Mouse (Mus musculus) heart, embryonic 10.5 days (tissue): Measurements from ENCODE around the gene Gm43552. TPM values are rescaled to one million over a fixed set of nuclear protein-coding genes. Genes with fewer than 3 reads are reported as not detected.

Source experiments
- DNase-seq: peaks from one replicate; pipeline ENCODE4 v3.0.0-alpha.2; 2017; ENCODE audit warnings: low spot score
- H3K27ac ChIP-seq: fragments of 300-500 bp; sonication (generic); 2 replicates; pipeline ENCODE4 v1.5.1; 2016; ENCODE audit warnings: mild to moderate bottlenecking
- H3K27me3 ChIP-seq: fragments of 300-500 bp; sonication (generic); 2 replicates; pipeline ENCODE4 v1.6.1; 2016; ENCODE audit warnings: mild to moderate bottlenecking; ENCODE audit not compliant: poor library complexity, insufficient read depth, severe bottlenecking
- H3K36me3 ChIP-seq: fragments of 300-500 bp; sonication (generic); 2 replicates; pipeline ENCODE4 v1.6.1; 2016; ENCODE audit warnings: mild to moderate bottlenecking, moderate library complexity
- H3K4me1 ChIP-seq: fragments of 300-500 bp; sonication (generic); 2 replicates; pipeline ENCODE4 v1.6.1; 2016; ENCODE audit warnings: mild to moderate bottlenecking
- H3K4me3 ChIP-seq: fragments of 300-500 bp; sonication (generic); 2 replicates; pipeline ENCODE4 v1.5.1; 2016; ENCODE audit warnings: mild to moderate bottlenecking, moderate library complexity
- H3K9me3 ChIP-seq: fragments of 300-500 bp; sonication (generic); 2 replicates; pipeline ENCODE4 v1.6.1; 2016; ENCODE audit warnings: mild to moderate bottlenecking, moderate library complexity
- WGBS: fragments of 180-500 bp; shearing (Covaris S2); methylation state at CpG from one replicate; pipeline ENCODE4 v1.1.7; 2016; 5-methylcytosine and 5-hydroxymethylcytosine counted together
- polyA plus RNA-seq: library from polyadenylated mRNA; unstranded; fragments of >200 nt; fragmentation: Nextera tagmentation; extraction: Ambion mirVana; gene quantifications from 2 replicates; pipeline ENCODE4 v1.2.1, GENCODE M21; 2016

Gm43552 gene
- polyA plus RNA-seq, 1 experiment from 2014 or later: not detected

DNA sequence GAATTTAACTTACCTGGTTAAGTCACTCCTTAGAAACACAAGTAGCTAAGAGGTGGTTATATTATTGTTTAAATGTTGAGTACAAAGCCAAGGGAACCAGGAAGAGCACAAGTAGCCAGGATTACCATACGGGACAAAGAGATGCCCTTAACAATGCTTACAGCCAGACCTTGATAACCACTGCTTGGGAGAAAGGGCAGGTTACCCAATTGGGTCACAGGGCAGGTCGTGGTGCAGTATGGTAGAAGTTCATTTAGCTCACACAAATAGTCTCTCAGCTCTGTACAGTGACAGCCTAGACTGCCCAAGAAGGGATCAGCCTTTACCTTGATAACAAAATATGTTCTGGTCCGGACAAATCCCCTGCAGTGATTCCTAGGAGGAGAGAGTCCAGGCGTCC lies 43.7 kb downstream of the Gm43552 start:
- WGBS: 74% methylated on average over 4 of the region's 4 CpGs
- H3K27me3 ChIP-seq: no peaks in the 10 kb centered on the region
- no peak for DNase-seq
- H3K4me3 ChIP-seq: no peak overlapping the region
- H3K36me3 ChIP-seq: peaks cover 36% of the 10 kb centered on the region
- no peak overlapping the region for H3K27ac ChIP-seq
- H3K4me1 ChIP-seq: peaks cover 14% of the 10 kb centered on the region
- no peaks in the 10 kb centered on the region for H3K9me3 ChIP-seq

DNA sequence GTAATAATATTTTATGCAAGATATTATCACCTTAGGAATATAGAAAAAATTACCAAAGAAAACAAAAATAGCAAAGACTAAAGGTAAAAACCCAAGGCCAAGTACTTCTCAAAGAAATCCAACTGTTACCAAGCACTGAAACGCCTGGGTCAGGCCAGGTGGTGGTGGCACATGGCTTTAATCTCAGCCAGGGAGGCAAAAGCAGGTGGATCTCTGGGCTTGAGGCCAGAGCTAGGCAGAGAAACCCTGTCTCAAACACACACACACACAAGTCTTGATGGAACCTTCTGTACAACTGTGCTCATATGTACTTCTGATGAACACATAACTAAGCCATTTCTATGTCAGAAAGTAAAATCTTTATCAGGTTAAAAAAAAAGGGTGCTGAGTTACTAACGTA lies 44.8 kb downstream of the Gm43552 start:
- no peak overlapping the region for H3K27ac ChIP-seq
- peaks cover 22% of the 10 kb centered on the region for H3K4me1 ChIP-seq
- no peak for DNase-seq
- H3K9me3 ChIP-seq: no peaks in the 10 kb centered on the region
- no peak overlapping the region for H3K4me3 ChIP-seq
- no peaks in the 10 kb centered on the region for H3K27me3 ChIP-seq
- H3K36me3 ChIP-seq: peaks cover 32% of the 10 kb centered on the region
- 79% methylated on average over 2 of the region's 2 CpGs for WGBS

DNA sequence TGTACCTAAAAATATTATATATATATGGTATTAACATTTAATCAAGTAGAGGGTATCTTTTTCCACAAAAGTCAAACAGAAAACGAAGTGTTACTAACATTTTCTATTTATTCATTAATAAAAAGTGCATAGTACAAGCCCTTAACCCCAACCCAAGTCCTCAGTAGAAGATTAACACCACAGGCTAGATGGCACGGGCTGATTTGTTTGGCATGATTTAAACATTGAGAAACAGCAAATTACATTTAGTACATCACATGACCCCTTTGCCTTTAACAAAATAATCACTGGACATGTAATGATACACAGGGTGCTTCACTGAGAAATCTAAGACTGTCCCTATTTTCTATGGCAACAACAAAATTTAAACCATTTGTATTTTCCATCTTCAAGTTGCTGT lies 45.9 kb downstream of the Gm43552 start:
- Histone ChIP-seq H3K27me3 (no peaks in the 10 kb centered on the region), H3K9me3 (no peaks in the 10 kb centered on the region), H3K27ac (no peak overlapping the region), H3K4me1 (peaks cover 24% of the 10 kb centered on the region), H3K4me3 (no peak overlapping the region), H3K36me3 (peaks cover 24% of the 10 kb centered on the region)
- WGBS: 82% methylated on average over 2 of the region's 2 CpGs
- no peak for DNase-seq

DNA sequence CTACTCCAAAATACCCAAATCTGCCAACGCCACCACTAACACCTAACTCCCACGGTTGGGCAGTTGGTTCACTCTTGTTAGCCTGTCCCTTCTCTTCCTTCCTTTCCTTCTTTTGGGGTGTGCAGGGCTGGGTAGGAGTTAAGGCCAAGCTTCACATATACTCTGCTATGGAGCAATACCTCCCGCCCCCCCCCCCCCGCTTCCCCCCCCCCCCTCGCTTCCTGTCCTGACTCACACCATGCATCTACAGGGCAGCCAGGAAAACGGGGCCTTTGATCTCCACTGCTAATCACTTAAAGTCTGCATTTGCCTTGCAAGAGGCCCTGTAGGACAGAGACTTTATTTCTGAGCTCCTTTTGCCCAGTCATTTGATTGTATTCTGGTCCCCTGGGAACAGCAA lies 47.7 kb downstream of the Gm43552 start:
- Histone ChIP-seq H3K36me3 (peaks cover 14% of the 10 kb centered on the region; the same call in 1 of the 2 replicates), H3K27me3 (no peaks in the 10 kb centered on the region), H3K4me3 (no peak overlapping the region), H3K9me3 (no peaks in the 10 kb centered on the region), H3K4me1 (peaks cover 24% of the 10 kb centered on the region), H3K27ac (peak overlapping the region; percentile 29; the same call in 1 of the 2 replicates)
- WGBS: 43% methylated on average over 5 of the region's 6 CpGs
- DNase-seq: no peak

DNA sequence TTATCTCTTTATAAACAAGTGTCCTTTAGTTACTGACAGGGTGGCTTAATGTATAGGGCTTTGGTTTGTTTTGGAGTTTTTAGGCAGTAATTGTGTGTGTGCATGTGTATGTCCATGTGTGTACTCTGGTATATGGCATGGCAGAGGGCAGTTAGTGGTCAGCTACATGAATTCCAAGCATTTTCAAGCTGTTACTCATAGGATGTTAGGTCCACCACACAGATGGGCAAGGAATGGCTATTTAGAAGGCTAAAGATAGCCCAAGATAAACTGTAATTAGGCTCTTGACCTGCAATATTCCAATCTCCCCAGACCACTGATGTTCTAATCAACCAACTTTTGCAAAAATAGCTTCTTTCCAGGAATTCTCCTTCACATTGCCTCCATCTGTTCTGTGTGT lies 54.6 kb downstream of the Gm43552 start:
- Histone ChIP-seq H3K27ac (0 out of 2 replicates have a peak overlapping the region, but pooled peaks have one; percentile 67), H3K4me1 (peaks cover 34% of the 10 kb centered on the region), H3K9me3 (no peaks in the 10 kb centered on the region), H3K4me3 (no peak overlapping the region), H3K27me3 (no peaks in the 10 kb centered on the region), H3K36me3 (peaks cover under 1% of the 10 kb centered on the region; the same call in 1 of the 2 replicates)
- DNase-seq: no peak

DNA sequence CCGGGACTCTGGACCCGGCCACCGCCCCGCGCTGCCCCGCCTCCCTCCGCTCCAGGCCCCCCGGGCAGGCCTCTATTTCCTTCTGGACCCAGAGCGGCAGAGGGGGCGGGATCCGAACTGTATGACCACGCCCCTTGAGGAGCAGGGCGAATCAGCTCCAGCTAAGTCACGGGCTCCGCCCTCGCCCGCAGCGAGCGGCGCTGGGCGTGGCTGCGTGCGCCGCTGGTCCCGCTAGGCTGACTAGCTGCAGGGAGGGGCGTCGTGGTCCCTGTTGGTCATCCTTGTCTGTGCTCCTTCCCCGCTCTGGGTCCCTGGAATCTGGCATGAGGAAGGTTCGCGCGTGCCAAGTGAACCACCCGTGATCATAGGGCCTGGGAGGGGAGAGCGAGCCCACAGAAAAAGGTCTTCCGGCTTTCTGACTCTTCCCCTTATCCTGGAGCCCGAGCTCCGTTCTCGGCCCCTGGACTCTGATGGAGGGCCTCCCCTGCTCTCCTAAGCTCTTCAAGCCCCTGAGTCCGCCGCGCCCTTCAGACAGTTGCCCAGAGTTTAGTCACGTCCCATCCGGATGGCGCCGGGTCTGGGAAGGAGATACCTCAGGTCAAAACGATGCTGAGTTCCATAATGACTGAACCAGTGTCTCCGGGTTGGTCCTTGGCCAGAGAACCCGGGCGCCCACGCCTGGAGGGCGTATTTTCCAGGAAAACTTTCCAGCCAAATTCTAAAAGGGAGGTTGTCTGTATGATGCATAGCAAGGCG lies 56.6 kb downstream of the Gm43552 start, which contains the start of gene Ugdh:
Gene Ugdh, minus strand, starts transcription at position 144 of the 756 bp plus-strand sequence.
- Histone ChIP-seq H3K9me3 (no peaks in the 10 kb centered on the region), H3K27me3 (no peaks in the 10 kb centered on the region), H3K4me3 (peak within 1 kb of the TSS; percentile 81), H3K27ac (peak within 1 kb of the TSS; percentile 92), H3K4me1 (peaks cover 33% of the 10 kb centered on the region), H3K36me3 (peaks cover 3% of the 10 kb centered on the region; the same call in 1 of the 2 replicates)
- DNase-seq: peak; percentile 99
- WGBS: under 1% methylated on average over 51 of the region's 51 CpGs

DNA sequence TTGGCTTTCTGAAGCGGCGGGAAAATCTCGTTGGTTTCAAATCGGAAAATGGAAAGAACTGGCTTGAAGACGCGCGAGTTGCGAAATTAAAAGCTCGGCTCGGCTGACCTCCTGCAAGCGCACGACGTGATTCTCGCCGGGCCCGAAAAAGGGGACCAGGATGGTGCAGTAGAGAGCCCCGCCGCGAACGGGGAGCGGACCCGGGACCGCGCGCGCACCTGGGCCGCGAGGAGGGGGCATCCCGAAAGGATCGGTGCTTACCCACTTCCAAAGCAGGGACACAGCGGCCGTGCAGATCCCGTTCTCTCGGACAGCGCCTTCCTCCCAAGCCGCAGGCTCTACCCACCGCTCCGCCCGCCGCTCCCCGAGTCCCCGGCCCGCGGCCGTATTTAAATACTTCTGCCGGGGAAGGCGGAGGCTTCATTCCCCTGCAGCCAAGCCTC lies 57.2 kb downstream of the Gm43552 start:
- peak overlapping the region; percentile 92 for H3K27ac ChIP-seq
- H3K4me1 ChIP-seq: peaks cover 33% of the 10 kb centered on the region
- peak overlapping the region; percentile 81 for H3K4me3 ChIP-seq
- DNase-seq: no peak
- peaks cover 9% of the 10 kb centered on the region for H3K36me3 ChIP-seq
- H3K9me3 ChIP-seq: no peaks in the 10 kb centered on the region
- no peaks in the 10 kb centered on the region for H3K27me3 ChIP-seq
- WGBS: under 1% methylated on average over 47 of the region's 47 CpGs

DNA sequence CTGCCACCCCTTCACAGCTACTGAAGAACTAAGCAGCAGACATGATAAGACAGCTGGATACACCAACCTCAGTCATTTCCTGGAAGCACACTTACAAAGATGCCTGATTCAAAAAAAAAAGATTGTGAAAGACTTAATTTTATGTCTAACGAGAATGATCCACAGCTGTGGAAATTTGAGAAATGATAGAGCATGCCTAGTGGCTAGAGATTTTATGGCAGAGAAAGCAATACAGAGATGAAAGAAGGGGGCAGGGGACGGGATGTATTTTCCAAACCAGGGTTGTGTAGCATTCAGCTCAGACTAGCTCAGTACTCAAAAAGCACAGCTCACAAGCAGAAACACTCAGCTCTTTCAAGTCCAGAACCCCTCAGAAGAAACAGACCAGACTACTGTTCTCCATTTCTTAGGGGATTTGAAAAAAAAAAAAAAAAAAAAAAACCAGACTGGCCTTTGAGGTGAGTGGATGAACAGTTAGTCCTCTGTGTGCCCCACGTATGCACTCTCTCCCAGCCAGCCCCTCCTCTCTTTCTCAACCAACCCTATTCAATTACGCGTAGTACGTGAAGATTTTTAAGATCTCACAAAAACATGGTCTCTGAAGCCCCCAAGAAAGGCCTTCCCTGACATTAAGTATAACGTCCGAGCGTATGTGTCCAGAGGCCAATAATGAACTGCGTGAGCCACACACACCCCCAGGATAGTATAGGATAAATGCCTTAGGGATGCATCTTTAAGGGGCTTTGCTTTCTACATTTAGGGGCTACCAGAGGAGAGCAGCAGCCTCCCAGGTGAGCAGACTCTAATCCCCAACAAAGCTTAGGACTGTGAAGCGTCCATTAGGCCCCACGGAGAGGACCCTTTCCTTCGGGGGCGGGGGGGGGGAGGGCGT lies 57.9 kb downstream of the Gm43552 start:
- Histone ChIP-seq H3K36me3 (peaks cover 12% of the 10 kb centered on the region), H3K4me1 (peaks cover 33% of the 10 kb centered on the region), H3K9me3 (no peaks in the 10 kb centered on the region), H3K4me3 (peak overlapping the region; percentile 81), H3K27ac (peak overlapping the region; percentile 92), H3K27me3 (no peaks in the 10 kb centered on the region)
- WGBS: 6% methylated on average over 15 of the region's 15 CpGs
- no peak for DNase-seq

DNA sequence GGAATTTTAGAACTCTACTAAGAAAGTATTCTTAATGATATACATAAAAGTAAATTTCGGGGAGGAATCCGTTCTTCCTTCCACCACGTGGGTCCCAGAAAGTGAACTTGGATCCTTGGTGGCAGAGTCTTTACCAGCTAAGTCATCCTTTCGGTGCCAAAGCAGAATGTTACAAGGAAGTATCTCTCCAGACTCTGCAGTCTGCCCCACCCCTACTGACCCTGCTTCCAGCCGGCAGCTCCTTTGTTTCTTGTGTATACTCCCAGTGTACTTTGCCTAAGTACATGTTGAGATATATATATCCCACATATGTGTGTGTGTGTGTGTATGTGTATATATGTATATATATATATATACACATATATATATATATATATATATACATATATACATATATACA lies 63.2 kb downstream of the Gm43552 start:
- H3K9me3 ChIP-seq: no peaks in the 10 kb centered on the region
- WGBS: 87% methylated on average over 5 of the region's 5 CpGs

DNA sequence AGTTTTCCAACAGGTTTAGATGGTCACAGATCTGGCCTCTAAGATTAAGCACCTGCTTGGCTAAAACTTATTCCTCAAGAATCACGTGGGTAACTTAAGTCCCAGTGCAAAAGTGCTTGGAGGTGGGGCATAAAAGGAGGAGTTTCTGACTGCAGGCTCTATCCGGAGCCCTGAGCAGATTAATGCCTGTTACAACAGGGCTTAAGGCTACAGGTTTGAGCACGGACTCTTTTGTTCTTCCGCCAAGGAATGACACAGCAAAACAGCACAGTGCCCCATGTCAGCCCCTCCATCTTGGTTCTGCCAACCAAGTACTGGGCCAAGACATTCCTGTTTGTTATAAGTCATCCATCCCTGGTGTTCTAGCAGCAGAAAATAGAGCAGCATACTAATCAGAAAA lies 64.3 kb downstream of the Gm43552 start:
- H3K9me3 ChIP-seq: no peaks in the 10 kb centered on the region
- H3K27ac ChIP-seq: no peak overlapping the region
- 52% methylated on average over 4 of the region's 4 CpGs for WGBS
- no peak overlapping the region for H3K4me3 ChIP-seq
- peaks cover 52% of the 10 kb centered on the region for H3K36me3 ChIP-seq
- no peaks in the 10 kb centered on the region for H3K27me3 ChIP-seq
- DNase-seq: no peak
- peaks cover 9% of the 10 kb centered on the region for H3K4me1 ChIP-seq

More for the DNA sequence above, 63.2 kb downstream of the Gm43552 start:
- no peak overlapping the region for H3K27ac ChIP-seq
- H3K36me3 ChIP-seq: peaks cover 42% of the 10 kb centered on the region
- no peaks in the 10 kb centered on the region for H3K27me3 ChIP-seq
- no peak overlapping the region for H3K4me3 ChIP-seq
- peaks cover 17% of the 10 kb centered on the region for H3K4me1 ChIP-seq
- no peak for DNase-seq

DNA sequence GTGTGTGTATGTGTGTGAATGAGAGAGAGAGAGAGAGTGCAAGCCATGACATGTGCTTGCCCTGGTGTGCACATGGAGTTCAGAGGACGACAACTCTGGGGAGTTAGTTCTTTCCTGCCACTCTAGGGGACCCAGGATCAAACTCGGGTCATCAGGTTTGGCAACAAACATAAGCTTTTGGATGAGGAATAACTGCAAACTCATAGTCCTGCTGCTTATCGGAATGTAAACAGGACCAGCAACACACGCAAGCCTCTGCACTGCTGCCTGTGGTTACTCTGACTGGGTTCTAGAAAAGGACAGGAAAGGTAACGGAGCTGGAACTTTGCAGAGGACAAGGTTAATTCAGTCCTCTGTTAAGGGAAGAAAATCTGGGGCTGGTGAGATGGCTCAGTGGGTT lies 67.4 kb downstream of the Gm43552 start:
- 86% methylated on average over 5 of the region's 5 CpGs for WGBS
- peaks cover 5% of the 10 kb centered on the region; the same call in 1 of the 2 replicates for H3K4me1 ChIP-seq

DNA sequence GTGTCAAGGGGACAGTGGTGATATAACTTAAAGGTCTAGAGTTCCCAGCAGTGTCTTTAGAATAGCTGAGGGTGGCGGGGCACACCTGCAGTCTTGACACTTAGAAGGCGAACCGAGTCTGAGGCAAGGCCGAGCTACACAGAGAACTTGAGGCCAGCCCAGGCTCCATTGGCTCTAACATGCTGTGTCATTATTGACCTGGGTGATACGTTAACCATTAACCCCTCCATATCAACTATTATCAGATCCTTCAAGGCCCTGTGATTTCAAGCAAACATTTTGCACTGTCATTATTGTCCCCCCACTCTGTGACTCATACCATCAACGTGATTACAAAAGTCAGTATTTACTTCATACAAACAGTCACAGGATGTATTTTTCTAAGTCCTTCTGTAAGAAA lies 68.4 kb downstream of the Gm43552 start:
- H3K36me3 ChIP-seq: peaks cover 81% of the 10 kb centered on the region
- WGBS: 82% methylated on average over 6 of the region's 6 CpGs
- H3K4me3 ChIP-seq: no peak overlapping the region
- peaks cover 5% of the 10 kb centered on the region; the same call in 1 of the 2 replicates for H3K4me1 ChIP-seq
- H3K27me3 ChIP-seq: no peaks in the 10 kb centered on the region
- H3K27ac ChIP-seq: no peak overlapping the region
- no peaks in the 10 kb centered on the region for H3K9me3 ChIP-seq
- no peak for DNase-seq

More for the DNA sequence above, 67.4 kb downstream of the Gm43552 start:
- Histone ChIP-seq H3K27ac (no peak overlapping the region), H3K36me3 (peaks cover 73% of the 10 kb centered on the region), H3K27me3 (no peaks in the 10 kb centered on the region), H3K9me3 (no peaks in the 10 kb centered on the region), H3K4me3 (no peak overlapping the region)
- no peak for DNase-seq

DNA sequence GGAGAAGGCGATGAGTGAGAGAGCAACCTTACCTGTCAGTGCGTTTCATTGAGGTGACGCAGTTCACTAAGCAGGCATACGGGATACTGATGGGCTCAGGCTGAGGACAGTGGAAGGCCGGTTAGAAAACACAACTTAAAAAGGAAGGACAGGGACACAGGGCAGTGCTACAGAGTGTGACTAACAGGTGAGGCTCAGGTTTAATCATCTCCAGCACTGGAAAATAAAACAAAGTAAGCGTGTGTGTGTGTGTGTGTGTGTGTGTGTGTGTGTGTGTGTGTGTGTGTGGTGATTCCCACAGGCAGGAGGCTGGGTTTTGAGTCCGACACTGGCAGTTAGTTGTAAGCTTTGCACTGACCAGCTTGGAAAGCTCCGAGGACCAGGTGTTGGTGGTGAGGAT lies 69.8 kb downstream of the Gm43552 start:
- Histone ChIP-seq H3K27me3 (no peaks in the 10 kb centered on the region), H3K4me3 (no peak overlapping the region), H3K9me3 (no peaks in the 10 kb centered on the region), H3K4me1 (no peaks in the 10 kb centered on the region), H3K36me3 (peaks cover 90% of the 10 kb centered on the region), H3K27ac (no peak overlapping the region)
- no peak for DNase-seq
- WGBS: 88% methylated on average over 8 of the region's 8 CpGs
